ENCODE assay signal across 22 mouse cellular contexts in genomic region chr3:3831411-3832286, GRCm38 (mm10).
DNase-seq lines count a peak whose midpoint lies in the region; ATAC-seq and TF ChIP-seq lines count a peak whose summit lies in the region.
"Had no signal": no experiment of that assay in that cellular context is flagged by ENCODE, and none has a peak within 500 bp of the region (broad histone marks: within the 10 kb centered on the region; RNA-seq: fewer than 3 reads in every experiment).

No protein-coding gene starts in this region.

- no peak overlapping the region for H3K9ac ChIP-seq in midbrain, embryonic 14.5 days (replicated peaks; ENCODE audit: low read length)
- no peak overlapping the region for H3K9ac ChIP-seq in forebrain, embryonic 14.5 days (ENCODE audit: low read length)
- H3K9ac ChIP-seq in hindbrain, embryonic 15.5 days, result no peak overlapping the region
- no peak overlapping the region for H3K9ac ChIP-seq in neural tube, embryonic 14.5 days (replicated peaks; ENCODE audit: low read depth, low read length)
- no peak overlapping the region for H3K9ac ChIP-seq in heart, adult 2 months (ENCODE audit: low read depth, low read length)
- H3K9ac ChIP-seq: embryonic facial prominence, embryonic 15.5 days; limb, embryonic 12.5 days; liver, embryonic 12.5 days had no signal

- H3K79me2 ChIP-seq in heart, adult 2 months (replicated peaks; ENCODE audit: control insufficient read depth, insufficient read depth, low read length), result no peaks in the 10 kb centered on the region

- TF ChIP-seq CTCF in heart, adult 2 months (IDR thresholded peaks at IDR 0.05), result no peak

- no peak for TF ChIP-seq EP300 in heart, adult 2 months (IDR thresholded peaks at IDR 0.05; ENCODE audit: insufficient read depth, low read depth, low read length)

- no peak overlapping the region for H3K4me2 ChIP-seq in midbrain, embryonic 14.5 days (ENCODE audit: low read length)
- no peak overlapping the region for H3K4me2 ChIP-seq in forebrain, embryonic 14.5 days (ENCODE audit: low read length)
- no peak overlapping the region for H3K4me2 ChIP-seq in hindbrain, embryonic 15.5 days
- H3K4me2 ChIP-seq in neural tube, embryonic 14.5 days (ENCODE audit: low read depth, low read length), result no peak overlapping the region
- H3K4me2 ChIP-seq: embryonic facial prominence, embryonic 15.5 days; limb, embryonic 12.5 days; liver, embryonic 12.5 days had no signal

- H3K4me3 ChIP-seq in midbrain, embryonic 14.5 days (replicated peaks; ENCODE audit: low read depth, low read length), result no peak overlapping the region
- no peak overlapping the region for H3K4me3 ChIP-seq in midbrain, embryonic 10.5 days
- H3K4me3 ChIP-seq in forebrain, embryonic 14.5 days (ENCODE audit: low read depth, low read length), result no peak overlapping the region
- no peak overlapping the region for H3K4me3 ChIP-seq in hindbrain, embryonic 15.5 days
- H3K4me3 ChIP-seq in neural tube, embryonic 14.5 days (ENCODE audit: low read depth, low read length), result no peak overlapping the region
- H3K4me3 ChIP-seq in heart, adult 2 months, result no peak overlapping the region
- H3K4me3 ChIP-seq: embryonic facial prominence, embryonic 15.5 days; heart, embryonic 10.5 days; limb, embryonic 12.5 days; liver, embryonic 12.5 days; megakaryocyte, embryonic 14.5 days had no signal

- ATAC-seq in midbrain, embryonic 14.5 days (ENCODE audit: low FRiP score, low TSS enrichment), result peak; percentile 67; the same call in 1 of the 2 replicates
- ATAC-seq in forebrain, embryonic 14.5 days, result peak; percentile 94
- peak; percentile 90 for ATAC-seq in hindbrain, embryonic 15.5 days (ENCODE audit: low FRiP score, low read depth)
- peak; percentile 93 for ATAC-seq in neural tube, embryonic 14.5 days (ENCODE audit: low read depth)
- ATAC-seq: liver, embryonic 12.5 days had no signal

- DNase-seq in midbrain, embryonic 14.5 days, result peak; percentile 53
- no peak for DNase-seq in midbrain, embryonic 10.5 days (ENCODE audit: low spot score)
- peak; percentile 87 for DNase-seq in forebrain, embryonic 14.5 days (ENCODE audit: low spot score)
- no peak for DNase-seq in heart, adult 2 months
- DNase-seq in layer of hippocampus, postnatal 10 days (ENCODE audit: low spot score in 2 of 2), result no peak
- DNase-seq: adrenal gland, postnatal 36 days; cerebellum, adult 18-20 months; cerebellum, postnatal 25 days; kidney, adult 2 months; kidney, postnatal 10 days; lung, adult 2 months; right cerebral cortex, postnatal 14 days; spleen, adult 18-20 months; thymus, postnatal 36 days had no signal

- H3K27me3 ChIP-seq in midbrain, embryonic 14.5 days (ENCODE audit: control insufficient read depth, insufficient read depth, low read length), result no peaks in the 10 kb centered on the region
- H3K27me3 ChIP-seq in midbrain, embryonic 10.5 days (ENCODE audit: low read depth, poor library complexity, severe bottlenecking), result no peaks in the 10 kb centered on the region
- no peaks in the 10 kb centered on the region for H3K27me3 ChIP-seq in forebrain, embryonic 14.5 days (replicated peaks; ENCODE audit: control insufficient read depth, insufficient read depth, low read length)
- no peaks in the 10 kb centered on the region for H3K27me3 ChIP-seq in hindbrain, embryonic 15.5 days
- H3K27me3 ChIP-seq in neural tube, embryonic 14.5 days (ENCODE audit: control insufficient read depth, insufficient read depth, low read length), result no peaks in the 10 kb centered on the region
- H3K27me3 ChIP-seq in heart, adult 2 months (ENCODE audit: control insufficient read depth, insufficient read depth, low read length), result no peaks in the 10 kb centered on the region
- H3K27me3 ChIP-seq: CH12.LX; embryonic facial prominence, embryonic 15.5 days; limb, embryonic 12.5 days; liver, embryonic 12.5 days; megakaryocyte, embryonic 14.5 days had no signal

- no peaks in the 10 kb centered on the region for H3K9me3 ChIP-seq in midbrain, embryonic 14.5 days (ENCODE audit: control insufficient read depth, low read length)
- no peaks in the 10 kb centered on the region; the same call in 1 of the 2 replicates for H3K9me3 ChIP-seq in midbrain, embryonic 10.5 days (replicated peaks)
- H3K9me3 ChIP-seq in forebrain, embryonic 14.5 days (replicated peaks; ENCODE audit: control insufficient read depth, low read length), result no peaks in the 10 kb centered on the region
- no peaks in the 10 kb centered on the region for H3K9me3 ChIP-seq in hindbrain, embryonic 15.5 days
- no peaks in the 10 kb centered on the region for H3K9me3 ChIP-seq in neural tube, embryonic 14.5 days (ENCODE audit: control insufficient read depth, low read length)
- H3K9me3 ChIP-seq: embryonic facial prominence, embryonic 15.5 days; limb, embryonic 12.5 days; liver, embryonic 12.5 days had no signal

- no peak for TF ChIP-seq POLR2A in heart, adult 2 months (IDR thresholded peaks at IDR 0.05; ENCODE audit: insufficient read depth, low read depth, low read length)

- 77% methylated on average over 7 of the region's 7 CpGs for WGBS in midbrain, embryonic 14.5 days
- 88% methylated on average over 7 of the region's 7 CpGs for WGBS in midbrain, embryonic 10.5 days
- WGBS in forebrain, embryonic 14.5 days, result 31% methylated on average over 7 of the region's 7 CpGs
- 59% methylated on average over 7 of the region's 7 CpGs for WGBS in hindbrain, embryonic 15.5 days
- 52% methylated on average over 7 of the region's 7 CpGs for WGBS in neural tube, embryonic 14.5 days
- WGBS in heart, adult 2 months, result 70% methylated on average over 7 of the region's 7 CpGs

- H3K27ac ChIP-seq in midbrain, embryonic 14.5 days (replicated peaks; ENCODE audit: low read depth, low read length), result no peak overlapping the region
- no peak overlapping the region for H3K27ac ChIP-seq in midbrain, embryonic 10.5 days (replicated peaks)
- no peak overlapping the region for H3K27ac ChIP-seq in forebrain, embryonic 14.5 days (ENCODE audit: low read depth, low read length)
- no peak overlapping the region for H3K27ac ChIP-seq in hindbrain, embryonic 15.5 days (replicated peaks)
- no peak overlapping the region for H3K27ac ChIP-seq in neural tube, embryonic 14.5 days (ENCODE audit: low read depth, low read length)
- no peak overlapping the region for H3K27ac ChIP-seq in heart, adult 2 months
- H3K27ac ChIP-seq: embryonic facial prominence, embryonic 15.5 days; heart, embryonic 10.5 days; limb, embryonic 12.5 days; liver, embryonic 12.5 days had no signal

- H3K36me3 ChIP-seq in midbrain, embryonic 14.5 days (ENCODE audit: control insufficient read depth, insufficient read depth, low read length), result no peaks in the 10 kb centered on the region
- H3K36me3 ChIP-seq in midbrain, embryonic 10.5 days, result no peaks in the 10 kb centered on the region
- H3K36me3 ChIP-seq in forebrain, embryonic 14.5 days (ENCODE audit: control insufficient read depth, insufficient read depth, low read length), result no peaks in the 10 kb centered on the region
- H3K36me3 ChIP-seq in hindbrain, embryonic 15.5 days, result no peaks in the 10 kb centered on the region
- H3K36me3 ChIP-seq in neural tube, embryonic 14.5 days (ENCODE audit: control insufficient read depth, insufficient read depth, low read length), result no peaks in the 10 kb centered on the region
- no peaks in the 10 kb centered on the region for H3K36me3 ChIP-seq in heart, adult 2 months (ENCODE audit: control insufficient read depth, insufficient read depth, low read length)
- H3K36me3 ChIP-seq: embryonic facial prominence, embryonic 15.5 days; heart, embryonic 10.5 days; limb, embryonic 12.5 days; liver, embryonic 12.5 days had no signal

- intact Hi-C loops in heart, adult 2 months (cut with DNase I), result no loop called here

- H3K4me1 ChIP-seq in midbrain, embryonic 14.5 days (ENCODE audit: control insufficient read depth, insufficient read depth, low read length), result no peaks in the 10 kb centered on the region
- H3K4me1 ChIP-seq in midbrain, embryonic 10.5 days, result no peaks in the 10 kb centered on the region
- no peaks in the 10 kb centered on the region for H3K4me1 ChIP-seq in forebrain, embryonic 14.5 days (ENCODE audit: control insufficient read depth, insufficient read depth, low read length)
- H3K4me1 ChIP-seq in hindbrain, embryonic 15.5 days (replicated peaks), result no peaks in the 10 kb centered on the region
- H3K4me1 ChIP-seq in neural tube, embryonic 14.5 days (ENCODE audit: control insufficient read depth, insufficient read depth, low read length), result no peaks in the 10 kb centered on the region
- no peaks in the 10 kb centered on the region for H3K4me1 ChIP-seq in heart, adult 2 months (ENCODE audit: control insufficient read depth, insufficient read depth, low read length)
- H3K4me1 ChIP-seq: embryonic facial prominence, embryonic 15.5 days; heart, embryonic 10.5 days; limb, embryonic 12.5 days; liver, embryonic 12.5 days; megakaryocyte, embryonic 14.5 days had no signal

Comparison
In these comparisons a context has a peak if more than half of its experiments do, and no peak if none do; other contexts are left out.
1. DNase-seq: peak in midbrain, embryonic 14.5 days (single experiment) and forebrain, embryonic 14.5 days (single experiment); none in midbrain, embryonic 10.5 days (single experiment), heart, adult 2 months (0 of 2) and layer of hippocampus, postnatal 10 days (0 of 2).
2. Peak in every context shown above with its lines, with median percentiles within 50 percentile points of each other: ATAC-seq.